Mouse (Mus musculus) kidney, embryonic 14.5 days (tissue): Measurements from ENCODE around the gene Macrod2. TPM values are rescaled to one million over a fixed set of nuclear protein-coding genes. Genes with fewer than 3 reads are reported as not detected.

ENCODE experiments used
- ATAC-seq: fragments of 200-750 bp; cut with Nextera tagmentation; 2 replicates; pipeline ENCODE4 v1.8.0; 2017; ENCODE audit warnings: moderate number of reproducible peaks, mild to moderate bottlenecking, moderate TSS enrichment, moderate library complexity; ENCODE audit not compliant: low FRiP score, low TSS enrichment
- H3K27ac ChIP-seq: fragments of 300-500 bp; sonication (generic); 2 replicates; pipeline ENCODE4 v1.5.1; 2014; ENCODE audit warnings: low read depth, mild to moderate bottlenecking, low read length, moderate library complexity, mixed read lengths
- H3K27me3 ChIP-seq: fragments of 300-500 bp; sonication (generic); 2 replicates; pipeline ENCODE4 v1.6.1; 2014; ENCODE audit warnings: mild to moderate bottlenecking, low read length; ENCODE audit not compliant: control insufficient read depth, insufficient read depth
- H3K36me3 ChIP-seq: fragments of 300-500 bp; sonication (generic); 2 replicates; pipeline ENCODE4 v1.6.1; 2014; ENCODE audit warnings: low read length, mixed read lengths; ENCODE audit not compliant: control insufficient read depth, insufficient read depth
- H3K4me1 ChIP-seq: fragments of 300-500 bp; sonication (generic); 2 replicates; pipeline ENCODE4 v1.6.1; 2014; ENCODE audit warnings: low read length, mixed read lengths; ENCODE audit not compliant: control insufficient read depth, insufficient read depth
- H3K4me2 ChIP-seq: fragments of 300-500 bp; sonication (generic); replicated peaks from 2 replicates; pipeline ENCODE4 v1.6.1; 2014; ENCODE audit warnings: low read depth, mild to moderate bottlenecking, low read length
- H3K4me3 ChIP-seq: fragments of 300-500 bp; sonication (generic); 2 replicates; pipeline ENCODE4 v1.5.1; 2014; ENCODE audit warnings: mild to moderate bottlenecking, low read length
- H3K9ac ChIP-seq: fragments of 300-500 bp; sonication (generic); 2 replicates; pipeline ENCODE4 v1.6.1; 2014; ENCODE audit warnings: low read depth, mild to moderate bottlenecking, low read length, moderate library complexity
- H3K9me3 ChIP-seq: fragments of 300-500 bp; sonication (generic); 2 replicates; pipeline ENCODE4 v1.6.1; 2016; ENCODE audit warnings: low read length; ENCODE audit not compliant: control insufficient read depth
- WGBS: fragments of 180-500 bp; shearing (Covaris S2); extraction: QIAGEN DNeasy Blood & Tissue Kit; methylation state at CpG from one replicate; pipeline ENCODE4 v1.1.7; 2014; 5-methylcytosine and 5-hydroxymethylcytosine counted together
- polyA plus RNA-seq: library from polyadenylated mRNA; unstranded; fragments of >200 nt; fragmentation: Nextera tagmentation; extraction: Ambion mirVana; gene quantifications from 2 replicates; pipeline ENCODE4 v1.2.1, GENCODE M21; 2014

Macrod2 gene
- polyA plus RNA-seq, 1 experiment from 2014 or later, result 22.2 TPM

- Histone ChIP-seq H3K36me3 (no peaks in the 10 kb centered on the region), H3K4me1 (peaks cover 8% of the 10 kb centered on the region), H3K27me3 (no peaks in the 10 kb centered on the region), H3K4me2 (no peak overlapping the region), H3K27ac (no peak overlapping the region), H3K9me3 (no peaks in the 10 kb centered on the region), H3K4me3 (no peak overlapping the region), H3K9ac (no peak overlapping the region)
- 35% methylated on average over 2 of the region's 2 CpGs for WGBS
- no peak; the same call in 1 of the 2 replicates for ATAC-seq
Observed at GRCm38 (mm10) chr2:141289059-141289713, 894.1 kb downstream of the Macrod2 start.

GRCm38 (mm10) chr2:141292847-141293246 is 897.7 kb downstream of the Macrod2 start:
- Histone ChIP-seq H3K4me3 (no peak overlapping the region), H3K9ac (no peak overlapping the region), H3K9me3 (no peaks in the 10 kb centered on the region), H3K4me2 (no peak overlapping the region), H3K36me3 (no peaks in the 10 kb centered on the region), H3K4me1 (peaks cover 8% of the 10 kb centered on the region), H3K27me3 (no peaks in the 10 kb centered on the region), H3K27ac (no peak overlapping the region)
- no peak for ATAC-seq
- WGBS, result 59% methylated on average over 3 of the region's 3 CpGs

GRCm38 (mm10) chr2:141299168-141299567 is 904.1 kb downstream of the Macrod2 start:
- H3K9me3 ChIP-seq, result no peaks in the 10 kb centered on the region
- H3K4me1 ChIP-seq, result no peaks in the 10 kb centered on the region
- WGBS, result 76% methylated on average over 6 of the region's 6 CpGs
- no peak overlapping the region for H3K4me2 ChIP-seq
- no peaks in the 10 kb centered on the region for H3K27me3 ChIP-seq
- no peak overlapping the region for H3K4me3 ChIP-seq
- no peak for ATAC-seq
- no peak overlapping the region for H3K9ac ChIP-seq
- no peak overlapping the region for H3K27ac ChIP-seq
- H3K36me3 ChIP-seq, result no peaks in the 10 kb centered on the region

GRCm38 (mm10) chr2:141301030-141301429 is 905.9 kb downstream of the Macrod2 start:
- no peak overlapping the region for H3K9ac ChIP-seq
- H3K27me3 ChIP-seq, result no peaks in the 10 kb centered on the region
- H3K36me3 ChIP-seq, result no peaks in the 10 kb centered on the region
- no peak overlapping the region for H3K4me2 ChIP-seq
- ATAC-seq, result no peak
- H3K9me3 ChIP-seq, result no peaks in the 10 kb centered on the region
- WGBS, result 95% methylated on average over 2 of the region's 2 CpGs
- H3K4me1 ChIP-seq, result no peaks in the 10 kb centered on the region
- H3K4me3 ChIP-seq, result no peak overlapping the region
- no peak overlapping the region for H3K27ac ChIP-seq

- Histone ChIP-seq H3K4me3 (no peak overlapping the region), H3K36me3 (no peaks in the 10 kb centered on the region), H3K27me3 (no peaks in the 10 kb centered on the region), H3K9me3 (no peaks in the 10 kb centered on the region), H3K27ac (no peak overlapping the region), H3K4me1 (no peaks in the 10 kb centered on the region), H3K4me2 (no peak overlapping the region), H3K9ac (no peak overlapping the region)
- 83% methylated on average over 3 of the region's 3 CpGs for WGBS
- ATAC-seq, result no peak
Observed at GRCm38 (mm10) chr2:141308406-141308805, 913.3 kb downstream of the Macrod2 start.

- H3K4me1 ChIP-seq, result no peaks in the 10 kb centered on the region
- no peaks in the 10 kb centered on the region for H3K9me3 ChIP-seq
- no peaks in the 10 kb centered on the region for H3K27me3 ChIP-seq
- no peaks in the 10 kb centered on the region for H3K36me3 ChIP-seq
- peak; percentile 35; the same call in 1 of the 2 replicates for ATAC-seq
- no peak overlapping the region for H3K9ac ChIP-seq
- 58% methylated on average over 10 of the region's 10 CpGs for WGBS
- H3K27ac ChIP-seq, result no peak overlapping the region
- H3K4me2 ChIP-seq, result no peak overlapping the region
- no peak overlapping the region for H3K4me3 ChIP-seq
Observed at GRCm38 (mm10) chr2:141312136-141312948, 917.2 kb downstream of the Macrod2 start.

- Histone ChIP-seq H3K4me3 (no peak overlapping the region), H3K27me3 (no peaks in the 10 kb centered on the region), H3K4me2 (no peak overlapping the region), H3K4me1 (no peaks in the 10 kb centered on the region), H3K36me3 (no peaks in the 10 kb centered on the region), H3K9ac (no peak overlapping the region), H3K27ac (no peak overlapping the region), H3K9me3 (no peaks in the 10 kb centered on the region)
- ATAC-seq, result no peak
- WGBS, result 90% methylated on average over 3 of the region's 3 CpGs
Observed at GRCm38 (mm10) chr2:141315349-141315748, 920.2 kb downstream of the Macrod2 start.

- Histone ChIP-seq H3K27me3 (no peaks in the 10 kb centered on the region), H3K9ac (no peak overlapping the region), H3K9me3 (no peaks in the 10 kb centered on the region), H3K4me3 (no peak overlapping the region), H3K4me1 (no peaks in the 10 kb centered on the region), H3K36me3 (no peaks in the 10 kb centered on the region), H3K4me2 (no peak overlapping the region), H3K27ac (no peak overlapping the region)
- 90% methylated on average over 7 of the region's 7 CpGs for WGBS
- ATAC-seq, result no peak
Observed at GRCm38 (mm10) chr2:141323956-141324460, 928.9 kb downstream of the Macrod2 start.

- no peaks in the 10 kb centered on the region for H3K36me3 ChIP-seq
- H3K27me3 ChIP-seq, result no peaks in the 10 kb centered on the region
- H3K9me3 ChIP-seq, result no peaks in the 10 kb centered on the region
- no peak overlapping the region for H3K27ac ChIP-seq
- no peaks in the 10 kb centered on the region for H3K4me1 ChIP-seq
- WGBS, result 42% methylated on average over 6 of the region's 6 CpGs
- ATAC-seq, result no peak
- H3K4me3 ChIP-seq, result no peak overlapping the region
- H3K4me2 ChIP-seq, result no peak overlapping the region
- no peak overlapping the region for H3K9ac ChIP-seq
Observed at GRCm38 (mm10) chr2:141327296-141327695, 932.2 kb downstream of the Macrod2 start.
